ENCODE assay signal across 15 mouse cellular contexts in genomic region chr8:58234220-58234619, GRCm38 (mm10).
DNase-seq lines count a peak whose midpoint lies in the region; ATAC-seq and TF ChIP-seq lines count a peak whose summit lies in the region.
"Had no signal": no experiment of that assay in that cellular context is flagged by ENCODE, and none has a peak within 500 bp of the region (broad histone marks: within the 10 kb centered on the region; RNA-seq: fewer than 3 reads in every experiment).

No protein-coding gene starts in this region.

- H3K4me3 ChIP-seq in heart, postnatal 0 days (ENCODE audit: low read depth, low read length) = no peak overlapping the region
- H3K4me3 ChIP-seq in midbrain, postnatal 0 days (ENCODE audit: low read depth, low read length) = no peak overlapping the region
- no peak overlapping the region for H3K4me3 ChIP-seq in midbrain, embryonic 15.5 days
- H3K4me3 ChIP-seq: midbrain, embryonic 13.5 days; stomach, embryonic 15.5 days had no signal

- peak; percentile 11; the same call in 1 of the 2 replicates for TF ChIP-seq CTCF in heart, postnatal 0 days (IDR thresholded peaks at IDR 0.05; ENCODE audit: low read depth)
- peak; percentile 31 for TF ChIP-seq CTCF in midbrain, postnatal 0 days (IDR thresholded peaks at IDR 0.05)

- 16% methylated on average over 2 of the region's 2 CpGs for WGBS in heart, postnatal 0 days
- 33% methylated on average over 2 of the region's 2 CpGs for WGBS in midbrain, postnatal 0 days
- 34% methylated on average over 2 of the region's 2 CpGs for WGBS in midbrain, embryonic 15.5 days

- H3K36me3 ChIP-seq in heart, postnatal 0 days (replicated peaks; ENCODE audit: control insufficient read depth, insufficient read depth, low read length) = no peaks in the 10 kb centered on the region
- H3K36me3 ChIP-seq in midbrain, postnatal 0 days (ENCODE audit: insufficient read depth, low read length) = no peaks in the 10 kb centered on the region
- no peaks in the 10 kb centered on the region for H3K36me3 ChIP-seq in midbrain, embryonic 15.5 days (replicated peaks)
- H3K36me3 ChIP-seq: midbrain, embryonic 13.5 days; stomach, embryonic 15.5 days had no signal

- H3K27ac ChIP-seq in heart, postnatal 0 days (ENCODE audit: low read depth) = no peak overlapping the region
- no peak overlapping the region for H3K27ac ChIP-seq in midbrain, postnatal 0 days (ENCODE audit: low read depth, low read length)
- no peak overlapping the region for H3K27ac ChIP-seq in midbrain, embryonic 15.5 days
- H3K27ac ChIP-seq: midbrain, embryonic 13.5 days; stomach, embryonic 15.5 days had no signal

- DNase-seq in heart, postnatal 0 days (ENCODE audit: low spot score) = no peak
- DNase-seq in heart, adult 11 months = no peak
- no peak for DNase-seq in midbrain, postnatal 0 days (ENCODE audit: low spot score)
- peak; percentile 16 for DNase-seq in WW6 (ENCODE audit: low read depth, low spot score)
- DNase-seq in retina, postnatal 1 day = peak; percentile 5
- no peak for DNase-seq in spleen, adult 12 weeks (ENCODE audit: low spot score)
- DNase-seq: cerebellum, adult 8-10 months; heart, postnatal 14 days; kidney, postnatal 36 days had no signal

- no peak for ATAC-seq in heart, postnatal 0 days (ENCODE audit: insufficient read depth, low read depth)
- ATAC-seq in midbrain, postnatal 0 days (ENCODE audit: low FRiP score) = no peak
- no peak for ATAC-seq in midbrain, embryonic 15.5 days (replicated peaks)
- ATAC-seq: CD4-positive, CD25-positive, alpha-beta regulatory T cell, adult 4 months; lung, postnatal 0 days; midbrain, embryonic 13.5 days had no signal

- H3K9me3 ChIP-seq in heart, postnatal 0 days (replicated peaks; ENCODE audit: control insufficient read depth, low read length) = no peaks in the 10 kb centered on the region
- no peaks in the 10 kb centered on the region for H3K9me3 ChIP-seq in midbrain, postnatal 0 days (ENCODE audit: low read length)
- no peaks in the 10 kb centered on the region for H3K9me3 ChIP-seq in midbrain, embryonic 15.5 days
- H3K9me3 ChIP-seq: midbrain, embryonic 13.5 days; stomach, embryonic 15.5 days had no signal

- no peak for TF ChIP-seq EP300 in heart, postnatal 0 days (IDR thresholded peaks at IDR 0.05; ENCODE audit: low read depth)

- no peaks in the 10 kb centered on the region for H3K27me3 ChIP-seq in heart, postnatal 0 days (ENCODE audit: control insufficient read depth, insufficient read depth, low read length)
- H3K27me3 ChIP-seq in midbrain, postnatal 0 days (ENCODE audit: insufficient read depth, low read length) = no peaks in the 10 kb centered on the region
- H3K27me3 ChIP-seq in midbrain, embryonic 15.5 days (replicated peaks) = no peaks in the 10 kb centered on the region
- H3K27me3 ChIP-seq: midbrain, embryonic 13.5 days; stomach, embryonic 15.5 days had no signal

- no peak overlapping the region for H3K9ac ChIP-seq in heart, postnatal 0 days (replicated peaks; ENCODE audit: low read depth, low read length)
- H3K9ac ChIP-seq in midbrain, postnatal 0 days (replicated peaks; ENCODE audit: low read length, poor library complexity, severe bottlenecking) = no peak overlapping the region
- H3K9ac ChIP-seq in midbrain, embryonic 15.5 days = no peak overlapping the region
- H3K9ac ChIP-seq: midbrain, embryonic 13.5 days; stomach, embryonic 15.5 days had no signal

- H3K4me2 ChIP-seq in heart, postnatal 0 days (ENCODE audit: low read depth, low read length) = no peak overlapping the region
- no peak overlapping the region for H3K4me2 ChIP-seq in midbrain, postnatal 0 days (ENCODE audit: low read depth, low read length, poor library complexity, severe bottlenecking)
- H3K4me2 ChIP-seq in midbrain, embryonic 15.5 days = no peak overlapping the region
- H3K4me2 ChIP-seq: liver, embryonic 11.5 days; midbrain, embryonic 13.5 days; stomach, embryonic 15.5 days had no signal

- no peaks in the 10 kb centered on the region for H3K4me1 ChIP-seq in heart, postnatal 0 days (ENCODE audit: control insufficient read depth, insufficient read depth)
- no peaks in the 10 kb centered on the region for H3K4me1 ChIP-seq in midbrain, postnatal 0 days (ENCODE audit: insufficient read depth, low read length)
- no peaks in the 10 kb centered on the region for H3K4me1 ChIP-seq in midbrain, embryonic 15.5 days
- H3K4me1 ChIP-seq: midbrain, embryonic 13.5 days; stomach, embryonic 15.5 days had no signal

Comparison
In these comparisons a context has a peak if more than half of its experiments do, and no peak if none do; other contexts are left out.
1. DNase-seq: peak in WW6 (single experiment) and retina, postnatal 1 day (single experiment); none in heart, postnatal 0 days (single experiment), heart, adult 11 months (single experiment), midbrain, postnatal 0 days (single experiment) and spleen, adult 12 weeks (single experiment).